In genomic region chr11:118399891-118400565, GRCm38 (mm10) we compare ENCODE assay signal across 9 mouse cellular contexts. TPM values are rescaled to one million over a fixed set of nuclear protein-coding genes. Genes with fewer than 3 reads are reported as not detected.
A peak's percentile ranks its signal among the peaks of the same experiment; 100 is the strongest.
DNase-seq lines count a peak whose midpoint lies in the region; ATAC-seq lines count a peak whose summit lies in the region.
"Had no signal": no experiment of that assay in that cellular context is flagged by ENCODE, and none has a peak within 500 bp of the region (broad histone marks: within the 10 kb centered on the region; RNA-seq: fewer than 3 reads in every experiment).

No protein-coding gene starts in this region.

- H3K4me2 ChIP-seq in heart, embryonic 11.5 days = no peak overlapping the region
- peak overlapping the region; percentile 48 for H3K4me2 ChIP-seq in liver, embryonic 12.5 days

- H3K27ac ChIP-seq in heart, embryonic 11.5 days (ENCODE audit: low read depth, low read length) = peak overlapping the region; percentile 51
- peak overlapping the region; percentile 72 for H3K27ac ChIP-seq in liver, embryonic 12.5 days

- no peak for ATAC-seq in heart, embryonic 11.5 days (replicated peaks; ENCODE audit: insufficient number of reproducible peaks, low FRiP score, low TSS enrichment)
- peak; percentile 60 for ATAC-seq in liver, embryonic 12.5 days
- ATAC-seq: midbrain, embryonic 16.5 days had no signal

- H3K4me1 ChIP-seq in heart, embryonic 11.5 days (ENCODE audit: control insufficient read depth, insufficient read depth, low read length) = peaks cover 32% of the 10 kb centered on the region
- peaks cover 34% of the 10 kb centered on the region for H3K4me1 ChIP-seq in liver, embryonic 12.5 days

- H3K36me3 ChIP-seq in heart, embryonic 11.5 days (ENCODE audit: control insufficient read depth, insufficient read depth, low read length) = no peaks in the 10 kb centered on the region
- peaks cover 20% of the 10 kb centered on the region for H3K36me3 ChIP-seq in liver, embryonic 12.5 days

- no peak for DNase-seq in heart, adult 9 months (ENCODE audit: low spot score in 2 of 2)
- peak; percentile 19 for DNase-seq in urinary bladder, adult 2 months (ENCODE audit: low spot score)
- no peak for DNase-seq in urinary bladder, postnatal 25 days (ENCODE audit: low spot score)
- no peak for DNase-seq in frontal cortex, postnatal 10 days (ENCODE audit: low spot score in 2 of 2)
- no peak for DNase-seq in retina, postnatal 1 day
- DNase-seq in c-Kit-positive CD71-positive TER-119-positive erythroid progenitor cells, embryonic 14.5 days (ENCODE audit: low spot score) = no peak

- H3K9me3 ChIP-seq in heart, embryonic 11.5 days (replicated peaks; ENCODE audit: control insufficient read depth, low read length) = no peaks in the 10 kb centered on the region
- no peaks in the 10 kb centered on the region for H3K9me3 ChIP-seq in liver, embryonic 12.5 days (replicated peaks)

- no peak overlapping the region for H3K9ac ChIP-seq in heart, embryonic 11.5 days (ENCODE audit: low read depth, low read length)
- H3K9ac ChIP-seq in liver, embryonic 12.5 days = peak overlapping the region; percentile 15; the same call in 1 of the 2 replicates

- H3K4me3 ChIP-seq in heart, embryonic 11.5 days (ENCODE audit: low read depth, low read length) = no peak overlapping the region
- H3K4me3 ChIP-seq in liver, embryonic 12.5 days = no peak overlapping the region

- H3K27me3 ChIP-seq in heart, embryonic 11.5 days (ENCODE audit: control insufficient read depth, insufficient read depth, low read length) = no peaks in the 10 kb centered on the region
- no peaks in the 10 kb centered on the region for H3K27me3 ChIP-seq in liver, embryonic 12.5 days (replicated peaks)

- 29% methylated on average over 5 of the region's 5 CpGs for WGBS in heart, embryonic 11.5 days (ENCODE audit: insufficient replicate concordance)
- WGBS in liver, embryonic 12.5 days (ENCODE audit: insufficient replicate concordance) = 23% methylated on average over 5 of the region's 5 CpGs

RNA-seq across cellular contexts. Expression of gene Lgals3bp, which starts 1.9 kb away (rescaled TPM):
- polyA plus RNA-seq in heart, embryonic 11.5 days (2014; fragmentation: Nextera tagmentation; extraction: Ambion mirVana) = 3.1 and 3.8 TPM in 2 replicates
- polyA plus RNA-seq in urinary bladder, adult 2 months (2012; rRNA removed) = 154 and 187 TPM in 2 replicates
- 22.7 TPM in 2 replicates for polyA plus RNA-seq in liver, embryonic 12.5 days (2016; fragmentation: Nextera tagmentation; extraction: Ambion mirVana)

RNA-seq across cellular contexts. Expression of gene Cant1, which starts 18.9 kb away (rescaled TPM):
- 16.0 and 17.1 TPM in 2 replicates for polyA plus RNA-seq in heart, embryonic 11.5 days (2014; fragmentation: Nextera tagmentation; extraction: Ambion mirVana)
- 38.2 and 41.2 TPM in 2 replicates for polyA plus RNA-seq in urinary bladder, adult 2 months (2012; rRNA removed)
- 14.5 and 14.9 TPM in 2 replicates for polyA plus RNA-seq in liver, embryonic 12.5 days (2016; fragmentation: Nextera tagmentation; extraction: Ambion mirVana)

RNA-seq across cellular contexts. Expression of gene C1qtnf1, which starts 28.0 kb away (rescaled TPM):
- polyA plus RNA-seq in heart, embryonic 11.5 days (2014; fragmentation: Nextera tagmentation; extraction: Ambion mirVana) = 2.7 and 4.2 TPM in 2 replicates
- 31.7 and 38.1 TPM in 2 replicates for polyA plus RNA-seq in urinary bladder, adult 2 months (2012; rRNA removed)
- polyA plus RNA-seq in liver, embryonic 12.5 days (2016; fragmentation: Nextera tagmentation; extraction: Ambion mirVana) = 1.8 and 2.2 TPM in 2 replicates

RNA-seq across cellular contexts. Expression of gene Timp2, which starts 44.5 kb away (rescaled TPM):
- 46.0 and 50.8 TPM in 2 replicates for polyA plus RNA-seq in heart, embryonic 11.5 days (2014; fragmentation: Nextera tagmentation; extraction: Ambion mirVana)
- 600 and 646 TPM in 2 replicates for polyA plus RNA-seq in urinary bladder, adult 2 months (2012; rRNA removed)
- 8.7 and 9.9 TPM in 2 replicates for polyA plus RNA-seq in liver, embryonic 12.5 days (2016; fragmentation: Nextera tagmentation; extraction: Ambion mirVana)

RNA-seq across cellular contexts. Expression of gene Cep295nl, which starts 57.7 kb away (rescaled TPM):
- 0.18 and 0.31 TPM in 2 replicates for polyA plus RNA-seq in heart, embryonic 11.5 days (2014; fragmentation: Nextera tagmentation; extraction: Ambion mirVana)
- 1.3 and 2.3 TPM in 2 replicates for polyA plus RNA-seq in urinary bladder, adult 2 months (2012; rRNA removed)
- polyA plus RNA-seq in liver, embryonic 12.5 days (2016; fragmentation: Nextera tagmentation; extraction: Ambion mirVana) = 0.08 and 0.11 TPM in 2 replicates
